Mouse (Mus musculus): ENCODE measurements around the gene Tspan32. TPM values are rescaled to one million over a fixed set of nuclear protein-coding genes. Genes with fewer than 3 reads are reported as not detected.
A peak's percentile ranks its signal among the peaks of the same experiment; 100 is the strongest.

The Tspan32 gene
- total RNA-seq, 2 experiments from 2014 or later, result 0.44 TPM; not detected in 1

DNA sequence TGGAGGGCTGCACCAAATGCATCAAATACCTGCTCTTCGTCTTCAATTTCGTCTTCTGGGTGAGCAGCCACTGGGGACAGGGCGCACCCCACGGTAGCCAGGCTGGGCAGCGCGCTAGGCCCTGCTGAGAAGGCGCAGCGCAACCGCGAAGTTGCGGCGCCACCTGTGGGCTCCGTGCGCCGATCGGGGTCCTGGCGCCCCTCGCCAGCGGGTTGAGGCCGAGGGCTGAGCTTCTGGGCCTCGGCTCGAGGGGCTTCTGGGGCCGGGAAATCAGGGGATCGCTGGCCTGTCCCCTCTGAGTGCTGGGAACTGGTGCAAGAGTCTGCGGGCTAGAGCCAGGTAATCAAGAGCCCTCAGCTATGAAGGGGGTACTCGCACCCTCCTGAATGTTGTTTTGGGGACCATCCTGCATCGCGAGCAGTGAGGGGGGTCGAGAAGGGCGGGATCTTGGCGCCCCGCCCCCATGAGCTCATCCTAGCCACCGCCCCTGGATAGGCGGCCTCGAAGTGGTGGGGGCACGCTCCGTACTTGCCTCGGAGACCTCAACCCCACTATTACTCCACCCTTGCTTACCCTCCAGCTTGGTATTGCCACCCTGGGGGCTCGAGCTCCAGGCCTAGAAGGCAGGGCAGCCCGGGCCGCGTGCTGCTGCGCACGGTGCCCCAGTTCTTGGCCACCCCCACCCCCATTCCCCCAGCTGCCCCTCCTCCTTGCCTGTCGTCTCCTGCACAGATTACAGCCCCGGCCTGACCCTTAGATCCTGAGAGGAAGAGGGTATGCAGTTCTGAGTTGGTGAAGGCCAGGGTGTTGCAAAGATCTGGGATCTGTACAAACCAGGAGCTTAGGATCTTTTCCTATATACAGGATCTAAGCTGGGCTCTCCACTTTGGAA is 48.4 kb downstream of the Tspan32 start:
- peak in 1 of 2 experiments; percentile 45 for DNase-seq (ENCODE audit: low spot score in 2 of 2)

DNA sequence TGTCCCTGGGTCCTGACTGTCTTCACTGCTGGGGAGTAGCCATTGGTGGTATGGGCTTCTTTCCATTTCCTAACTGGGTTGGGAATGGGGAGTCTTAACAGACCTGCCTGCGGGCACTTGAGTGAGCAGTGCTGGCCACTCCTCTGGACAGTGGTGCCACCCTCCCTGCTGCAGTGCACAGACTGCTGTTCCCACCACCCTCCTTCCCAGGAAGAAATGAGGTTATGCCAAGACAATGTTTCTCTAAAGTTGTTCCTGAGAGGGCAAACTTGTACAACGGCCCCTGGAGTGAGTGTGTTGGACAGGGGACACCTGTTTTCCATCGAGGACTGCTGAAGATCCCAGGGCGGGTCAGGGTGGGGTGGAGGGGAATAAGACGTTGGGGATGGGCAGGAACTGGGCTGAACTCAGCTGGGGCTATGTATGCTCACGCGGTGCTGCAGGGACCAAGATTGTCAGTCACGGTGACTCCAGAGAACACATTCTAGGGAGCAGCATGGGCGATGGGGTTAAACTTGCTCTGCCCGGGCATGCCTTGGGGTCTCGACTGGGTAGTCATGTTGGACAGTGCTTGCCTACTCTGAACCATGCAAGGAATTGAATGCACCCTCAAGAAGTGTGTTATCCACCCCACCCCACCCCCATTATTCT is 49.2 kb downstream of the Tspan32 start:
- DNase-seq (ENCODE audit: low spot score in 2 of 2), result no peak

DNA sequence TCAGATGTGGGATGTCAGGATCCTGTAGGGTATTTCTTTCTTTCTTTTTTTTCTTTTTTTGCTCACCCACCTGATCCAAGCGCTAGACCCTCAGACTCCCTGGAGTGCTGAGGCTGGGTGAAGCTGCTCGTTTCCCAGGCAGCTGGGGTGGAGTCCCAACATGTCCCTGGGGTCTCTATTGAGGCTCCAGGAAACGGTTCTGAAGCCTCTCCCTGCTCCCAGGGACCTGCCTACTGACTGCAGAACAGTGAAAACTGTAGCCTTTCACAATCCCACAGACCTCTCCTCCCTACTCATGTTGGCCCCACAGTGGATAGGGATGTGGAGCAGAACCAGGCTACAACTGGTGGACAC is 49.7 kb downstream of the Tspan32 start:
- DNase-seq (ENCODE audit: low spot score in 2 of 2), result no peak

DNA sequence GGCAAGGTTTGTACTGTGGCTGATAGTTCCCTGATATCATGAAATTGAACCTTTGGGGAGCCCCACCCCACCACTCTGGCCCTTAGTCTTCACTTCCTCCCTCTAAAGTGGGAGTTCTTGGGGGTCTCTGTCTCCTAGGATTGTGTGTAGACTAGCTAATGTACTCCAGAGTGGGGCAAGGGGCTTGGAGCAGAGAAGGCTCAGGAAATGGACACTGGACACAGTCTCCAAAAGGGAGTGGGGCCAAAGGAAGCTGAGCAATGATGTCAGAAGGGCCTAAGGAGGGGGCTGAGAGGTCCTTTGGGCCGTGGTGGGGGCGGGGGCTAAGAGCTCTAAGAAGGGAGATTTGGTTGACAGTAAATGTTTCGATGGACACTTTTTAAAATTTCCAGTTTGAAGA is 50.2 kb downstream of the Tspan32 start:
- DNase-seq (ENCODE audit: low spot score in 2 of 2), result no peak

DNA sequence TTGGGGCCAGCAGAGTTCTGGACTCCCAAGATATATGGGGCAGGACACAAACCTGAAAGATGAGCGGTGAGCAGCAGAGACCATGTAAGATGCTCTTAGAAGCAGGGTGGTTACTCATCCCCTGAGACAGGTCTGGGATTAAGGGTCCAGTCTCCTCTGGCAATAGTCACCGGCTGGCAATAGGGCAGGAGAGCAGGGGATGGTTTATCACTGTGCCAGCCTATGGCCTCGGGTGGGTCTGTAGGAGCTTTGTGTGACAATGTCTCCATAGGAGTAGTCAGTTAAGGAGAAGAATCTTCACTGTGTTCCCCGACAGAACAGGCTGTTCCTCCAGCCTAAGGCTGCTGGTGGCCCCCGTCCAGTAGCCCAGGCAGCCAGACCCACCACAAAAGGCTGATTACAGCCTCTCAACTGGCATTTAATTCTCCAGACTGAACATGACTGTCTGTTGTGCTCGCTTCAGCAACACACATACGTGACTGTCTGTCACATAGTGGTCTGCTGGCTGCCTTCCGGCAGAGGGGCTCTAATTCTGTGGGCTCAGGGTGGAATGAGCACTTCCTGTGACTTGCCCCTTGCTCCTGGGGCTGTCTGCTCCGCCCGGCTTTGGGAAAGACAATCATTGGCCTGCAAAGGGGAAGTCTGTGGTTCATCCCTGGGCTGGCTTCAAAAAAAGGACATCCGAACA is 50.8 kb downstream of the Tspan32 start:
- peak in 1 of 2 experiments; percentile 34 for DNase-seq (ENCODE audit: low spot score in 2 of 2)

DNA sequence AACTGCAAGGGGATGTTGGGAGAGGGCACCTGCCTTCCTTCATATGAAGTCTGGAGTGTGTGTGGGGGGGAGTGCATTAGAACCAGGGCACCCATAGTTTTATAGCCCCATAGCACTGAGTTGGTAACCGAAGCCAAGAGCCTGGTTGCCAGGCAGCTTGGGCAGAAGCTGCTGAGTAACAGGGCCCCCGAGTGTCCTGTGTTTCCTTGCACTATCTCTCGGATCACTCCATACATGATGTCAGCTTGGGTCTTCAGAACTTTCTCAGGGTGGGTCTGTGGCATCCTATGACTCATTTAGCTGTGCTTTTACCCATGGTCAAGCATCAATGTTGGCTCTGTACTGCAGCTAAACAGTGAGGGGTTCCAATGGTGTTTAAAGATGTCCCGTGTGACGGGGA is 52.2 kb downstream of the Tspan32 start:
- no peak for DNase-seq (ENCODE audit: low spot score in 2 of 2)

DNA sequence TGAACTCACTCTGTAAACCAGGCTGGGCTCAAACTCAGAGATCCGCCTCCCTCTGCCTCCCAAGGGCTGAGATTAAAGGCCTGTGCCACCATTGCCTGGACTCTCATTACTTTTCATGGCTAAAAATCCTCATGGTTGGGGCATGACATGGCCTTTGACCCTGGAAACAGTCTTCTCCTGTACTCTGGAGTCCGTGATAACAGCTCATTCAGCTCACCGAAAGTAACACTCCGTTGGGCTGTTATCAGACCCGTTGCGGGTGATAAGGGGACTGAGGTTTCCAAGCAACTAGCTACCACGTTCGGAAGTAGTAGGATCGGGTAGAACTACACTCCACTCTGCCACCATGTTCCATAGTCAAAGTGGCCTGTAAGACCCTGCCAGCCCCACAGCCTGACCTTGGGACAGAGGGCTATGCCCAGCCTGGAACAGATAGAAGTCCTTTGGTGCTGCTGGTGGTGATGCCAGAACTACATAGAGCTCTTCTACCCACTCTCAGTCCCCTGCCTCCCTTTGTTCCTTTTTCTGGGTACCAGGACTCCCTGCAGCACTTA is 52.9 kb downstream of the Tspan32 start:
- DNase-seq (ENCODE audit: low spot score in 2 of 2), result no peak

DNA sequence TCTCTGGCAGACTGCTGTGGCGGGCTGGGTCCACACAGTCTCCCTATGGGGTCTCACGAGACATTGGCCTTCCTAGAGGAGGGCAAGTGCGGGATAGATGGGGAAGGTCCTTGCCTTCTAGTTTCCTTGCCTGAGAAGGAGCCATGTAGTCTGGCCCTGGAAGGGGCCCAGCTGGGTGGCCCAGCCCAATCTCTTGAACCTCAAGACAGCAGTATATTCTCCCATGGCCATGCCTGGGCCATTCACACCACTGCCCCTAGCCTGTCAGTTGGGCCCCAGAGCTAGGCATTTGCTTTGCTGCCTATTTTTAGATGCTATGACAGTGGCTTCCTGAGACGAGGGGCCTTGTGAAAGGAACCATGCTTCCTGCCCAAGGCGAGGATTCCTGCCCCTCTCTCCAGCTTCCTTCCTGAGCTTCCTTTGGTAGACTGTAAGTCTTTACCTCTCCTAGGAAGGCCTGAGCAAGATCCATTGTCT is 53.4 kb downstream of the Tspan32 start:
- no peak for DNase-seq (ENCODE audit: low spot score in 2 of 2)

DNA sequence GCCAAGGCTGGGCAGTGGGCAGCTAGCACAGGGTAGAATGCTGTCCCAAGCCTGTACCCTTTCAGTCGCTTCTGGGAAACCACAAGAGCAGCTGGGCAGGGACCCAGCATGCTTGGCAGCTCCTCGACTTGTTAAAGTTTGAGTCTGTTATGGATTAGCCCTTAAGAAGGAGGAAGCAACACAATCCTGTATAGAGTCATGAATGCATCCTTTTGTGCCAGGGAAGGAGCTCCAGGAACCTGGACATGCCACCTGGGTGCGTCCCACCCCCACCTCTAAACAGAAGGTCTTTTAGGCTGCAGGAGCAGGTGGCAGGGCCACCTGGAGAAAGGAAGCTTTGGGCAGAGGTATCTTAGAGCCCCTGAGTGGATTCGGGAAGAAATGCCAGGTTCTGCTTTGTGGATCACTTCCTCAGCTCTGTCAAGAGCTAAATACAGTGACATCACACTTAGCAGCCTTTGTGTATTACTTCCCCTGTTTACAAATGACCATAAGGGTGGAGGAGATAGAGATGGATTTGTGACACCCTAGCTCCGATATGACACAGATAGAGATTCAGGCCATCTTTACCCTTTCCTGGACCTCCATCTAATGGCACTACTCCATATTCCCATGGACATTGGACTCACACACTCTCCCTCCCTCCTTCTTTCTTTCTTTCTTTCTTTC is 54.5 kb downstream of the Tspan32 start:
- DNase-seq (ENCODE audit: low spot score in 2 of 2), result no peak

DNA sequence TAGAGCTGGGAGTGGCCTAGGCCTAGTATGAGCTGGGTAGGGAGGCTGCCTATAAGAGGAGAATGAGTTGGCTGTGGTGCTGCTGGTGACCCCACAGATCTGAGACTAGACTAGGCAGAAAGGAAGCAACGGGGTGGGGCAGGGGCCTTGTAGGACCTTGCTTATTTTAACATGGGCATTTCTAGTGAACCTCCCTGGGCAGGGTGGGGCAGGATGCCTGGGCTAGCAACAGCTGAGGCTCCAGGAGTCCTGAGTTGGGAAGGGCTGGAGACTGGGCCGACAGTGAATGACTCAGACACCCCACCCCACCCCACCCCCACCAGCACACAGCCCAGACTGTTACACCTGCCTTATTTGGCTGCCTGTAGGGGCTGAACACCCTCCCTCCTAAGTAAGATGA is 57.9 kb downstream of the Tspan32 start:
- no peak for DNase-seq (ENCODE audit: low spot score in 2 of 2)

DNA sequence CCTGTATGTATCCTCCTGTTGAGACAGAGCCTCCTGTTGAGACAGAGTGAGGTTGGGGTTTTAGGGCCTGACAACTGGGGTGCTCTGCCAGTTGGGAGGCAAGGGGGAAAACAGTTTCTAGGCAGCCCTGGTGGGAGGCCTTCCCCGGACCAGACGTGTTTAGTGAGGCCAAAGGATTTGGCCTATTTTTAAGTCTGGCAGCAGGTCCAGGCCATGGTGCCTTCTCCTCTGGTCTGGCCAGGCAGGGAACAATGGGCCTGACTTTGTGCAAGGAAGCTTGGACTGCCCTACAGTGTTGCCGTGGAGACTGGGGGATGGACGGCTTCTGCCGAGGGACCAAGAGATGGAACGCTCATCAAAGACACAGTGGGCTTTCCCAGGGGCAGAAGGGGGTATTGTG is 59.4 kb downstream of the Tspan32 start:
- no peak for DNase-seq (ENCODE audit: low spot score in 2 of 2)

DNA sequence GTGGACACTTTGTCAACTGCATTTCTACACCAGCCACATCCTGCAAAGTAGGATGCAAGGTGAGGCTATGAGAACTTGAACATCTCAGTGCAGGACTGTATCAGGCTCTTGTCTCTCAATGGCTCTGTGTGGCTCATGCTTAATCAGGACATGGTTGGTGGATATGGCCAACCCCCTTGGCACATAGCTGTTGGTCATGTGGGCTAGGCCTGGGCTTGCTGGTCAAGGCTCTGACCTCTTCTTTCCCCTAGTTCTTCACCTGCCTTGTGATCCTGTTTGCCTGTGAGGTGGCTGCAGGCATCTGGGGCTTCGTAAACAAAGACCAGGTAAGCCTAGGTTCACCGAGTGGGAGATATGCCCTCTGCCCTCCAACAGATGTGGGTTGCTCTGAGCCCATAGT is 60.8 kb downstream of the Tspan32 start:
- DNase-seq (ENCODE audit: low spot score in 2 of 2), result no peak

DNA sequence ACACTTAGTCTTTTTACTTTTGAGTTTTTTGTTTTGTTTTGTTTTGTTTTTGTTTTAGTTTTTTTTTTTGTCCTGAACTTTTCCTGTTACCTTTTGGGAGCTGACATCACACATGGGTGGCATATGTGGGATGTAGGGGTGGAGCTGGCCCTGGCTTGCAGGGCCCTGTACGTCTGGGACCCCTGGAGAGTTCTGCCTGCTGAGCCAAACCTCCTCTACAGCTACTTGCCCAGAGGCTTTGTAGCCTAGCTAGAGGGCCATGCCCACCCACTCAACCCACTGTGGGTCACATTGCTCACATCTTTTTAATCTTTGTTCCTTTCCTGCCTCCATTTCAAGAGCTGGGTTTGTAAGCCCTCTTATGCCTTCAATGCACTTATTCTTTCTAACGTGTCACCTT is 62.6 kb downstream of the Tspan32 start:
- no peak for DNase-seq (ENCODE audit: low spot score in 2 of 2)

DNA sequence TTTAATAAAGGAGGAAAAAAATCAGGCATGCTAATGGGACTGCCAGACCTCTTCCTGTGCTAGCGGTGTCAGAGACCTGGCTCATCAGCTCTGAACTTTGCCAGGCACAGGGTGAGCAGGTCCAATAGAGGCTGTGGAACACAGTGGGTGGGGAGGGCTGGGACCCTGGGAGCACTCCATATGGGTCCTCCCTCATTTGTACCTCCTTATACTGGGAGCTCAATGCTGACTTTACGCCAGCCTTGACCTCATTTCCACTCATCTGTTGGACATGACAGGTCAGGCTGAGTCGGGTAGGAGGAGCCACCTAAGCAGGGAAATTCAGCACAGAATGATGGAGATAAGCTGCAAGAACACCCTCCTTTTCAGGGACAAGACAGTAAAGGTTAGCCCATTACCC is 63.1 kb downstream of the Tspan32 start:
- no peak for DNase-seq (ENCODE audit: low spot score in 2 of 2)

DNA sequence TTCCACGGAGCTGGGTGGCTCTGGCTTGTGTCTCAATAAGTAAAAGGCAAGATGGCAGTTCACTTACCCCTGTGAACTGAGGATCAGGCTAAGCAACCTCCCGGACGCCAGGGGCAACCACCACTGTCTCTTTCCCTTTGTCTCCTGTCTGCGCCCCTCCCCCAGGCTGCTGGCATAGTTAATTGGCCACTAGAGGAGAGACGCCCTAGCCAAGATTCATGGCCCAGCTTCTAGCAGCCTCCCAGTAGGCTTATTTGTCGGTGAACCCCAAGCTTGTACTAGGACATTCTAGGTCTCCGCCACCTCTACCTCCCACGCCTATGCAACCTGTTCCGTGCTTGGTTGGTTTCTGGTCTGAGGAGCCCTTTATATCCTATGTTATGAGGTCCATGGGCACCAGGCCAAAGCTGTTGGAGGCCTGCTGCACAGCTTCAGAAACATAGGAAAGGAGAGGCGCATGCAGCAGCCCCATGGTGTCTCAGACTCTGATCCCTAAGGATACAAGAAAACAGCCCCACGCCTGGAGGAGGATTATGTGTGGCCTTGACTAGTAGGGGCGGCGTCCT is 63.6 kb downstream of the Tspan32 start:
- DNase-seq (ENCODE audit: low spot score in 2 of 2), result peak in 1 of 2 experiments; percentile 35

DNA sequence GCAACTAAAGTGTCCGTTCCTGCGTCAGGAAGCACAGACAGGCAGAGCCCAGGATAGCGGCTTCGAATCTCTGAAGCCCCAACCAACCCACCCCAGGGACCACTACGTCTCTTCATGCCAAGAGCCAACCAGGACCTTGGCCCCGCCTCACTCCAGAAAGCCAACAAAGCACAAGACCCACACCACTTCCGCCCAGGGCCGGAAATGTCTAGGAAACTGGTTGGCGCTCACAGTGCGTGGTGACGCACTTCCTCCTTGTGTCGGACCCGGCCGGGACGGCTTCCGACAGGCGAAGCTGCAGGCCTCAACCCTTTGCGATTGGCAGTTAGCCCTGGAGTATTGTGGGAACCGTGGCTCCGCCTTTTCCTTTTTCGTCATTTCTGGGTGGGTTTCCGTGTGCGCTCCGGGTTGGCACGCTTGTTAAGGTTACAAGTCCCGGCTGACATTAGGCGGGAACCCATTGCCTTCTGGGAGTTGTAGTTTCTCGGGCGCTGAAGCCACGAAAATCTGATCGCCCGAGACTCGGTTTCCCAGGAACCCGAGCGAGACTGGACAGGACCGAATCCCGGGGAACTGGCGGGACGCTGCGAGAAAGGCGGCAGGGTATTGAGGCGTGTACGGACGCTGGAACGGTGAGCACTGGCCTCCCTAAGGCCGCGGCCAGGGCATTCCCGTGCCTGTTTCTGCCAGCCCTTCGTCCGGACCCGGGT is 64.2 kb downstream of the Tspan32 start, which contains the start of gene Tssc4:
TSS of gene Tssc4 (plus strand) at position 368 of the 710 bp plus-strand sequence.
- DNase-seq (ENCODE audit: low spot score in 2 of 2), result peak; percentile 97 to 98
